ENCODE assay signal across 8 mouse cellular contexts in genomic region chr16:43235721-43236159, GRCm38 (mm10).
A peak's percentile ranks its signal among the peaks of the same experiment; 100 is the strongest.
DNase-seq lines count a peak whose midpoint lies in the region; ATAC-seq lines count a peak whose summit lies in the region.

No protein-coding gene starts in this region.

- H3K9ac ChIP-seq in heart, embryonic 16.5 days (ENCODE audit: low read length): no peak overlapping the region
- no peak overlapping the region for H3K9ac ChIP-seq in neural tube, embryonic 13.5 days
- no peak overlapping the region for H3K9ac ChIP-seq in stomach, embryonic 15.5 days

- H3K4me3 ChIP-seq in heart, embryonic 16.5 days (ENCODE audit: low read length): no peak overlapping the region
- H3K4me3 ChIP-seq in heart, embryonic 10.5 days: no peak overlapping the region
- no peak overlapping the region for H3K4me3 ChIP-seq in neural tube, embryonic 13.5 days
- H3K4me3 ChIP-seq in stomach, embryonic 15.5 days (replicated peaks): no peak overlapping the region; the same call in 1 of the 2 replicates

- no peaks in the 10 kb centered on the region for H3K9me3 ChIP-seq in heart, embryonic 16.5 days (replicated peaks; ENCODE audit: control insufficient read depth, low read length)
- H3K9me3 ChIP-seq in heart, embryonic 10.5 days: no peaks in the 10 kb centered on the region
- H3K9me3 ChIP-seq in neural tube, embryonic 13.5 days: no peaks in the 10 kb centered on the region
- no peaks in the 10 kb centered on the region for H3K9me3 ChIP-seq in stomach, embryonic 15.5 days

- peak overlapping the region; percentile 3; the same call in 1 of the 2 replicates for H3K4me2 ChIP-seq in heart, embryonic 16.5 days (ENCODE audit: low read depth, low read length)
- H3K4me2 ChIP-seq in neural tube, embryonic 13.5 days: no peak overlapping the region
- H3K4me2 ChIP-seq in stomach, embryonic 15.5 days: peak overlapping the region; percentile 32

- ATAC-seq in heart, embryonic 16.5 days (replicated peaks; ENCODE audit: extremely low read depth, insufficient read depth, low FRiP score): no peak
- no peak for ATAC-seq in neural tube, embryonic 13.5 days (ENCODE audit: low read depth)
- no peak for ATAC-seq in stomach, embryonic 15.5 days (ENCODE audit: insufficient read depth, low FRiP score, low read depth)

- 70% methylated on average over 8 of the region's 8 CpGs for WGBS in heart, embryonic 16.5 days
- WGBS in heart, embryonic 10.5 days: 80% methylated on average over 8 of the region's 8 CpGs
- 62% methylated on average over 8 of the region's 8 CpGs for WGBS in neural tube, embryonic 13.5 days
- 36% methylated on average over 8 of the region's 8 CpGs for WGBS in stomach, embryonic 15.5 days

- no peaks in the 10 kb centered on the region for H3K4me1 ChIP-seq in heart, embryonic 16.5 days (ENCODE audit: control insufficient read depth, insufficient read depth, low read length)
- no peaks in the 10 kb centered on the region for H3K4me1 ChIP-seq in heart, embryonic 10.5 days
- peaks cover 7% of the 10 kb centered on the region for H3K4me1 ChIP-seq in neural tube, embryonic 13.5 days (replicated peaks)
- H3K4me1 ChIP-seq in stomach, embryonic 15.5 days: no peaks in the 10 kb centered on the region

- DNase-seq in heart, embryonic 10.5 days (ENCODE audit: low spot score): no peak
- no peak for DNase-seq in neural tube, embryonic 10.5 days (ENCODE audit: extremely low spot score, low spot score)
- DNase-seq in kidney, postnatal 10 days: peak; percentile 24
- DNase-seq in retina, embryonic 14.5 days (ENCODE audit: low spot score): no peak
- no peak for DNase-seq in adrenal gland, adult 18-20 months (ENCODE audit: low spot score in 2 of 2)

- no peak overlapping the region for H3K27ac ChIP-seq in heart, embryonic 16.5 days (ENCODE audit: low read length)
- no peak overlapping the region for H3K27ac ChIP-seq in heart, embryonic 10.5 days
- H3K27ac ChIP-seq in neural tube, embryonic 13.5 days (replicated peaks): 0 out of 2 replicates have a peak overlapping the region, but pooled peaks have one; percentile 4
- H3K27ac ChIP-seq in stomach, embryonic 15.5 days: peak overlapping the region; percentile 23; the same call in 1 of the 2 replicates

- H3K36me3 ChIP-seq in heart, embryonic 16.5 days (ENCODE audit: control insufficient read depth, insufficient read depth): no peaks in the 10 kb centered on the region
- no peaks in the 10 kb centered on the region for H3K36me3 ChIP-seq in heart, embryonic 10.5 days
- H3K36me3 ChIP-seq in neural tube, embryonic 13.5 days: no peaks in the 10 kb centered on the region
- H3K36me3 ChIP-seq in stomach, embryonic 15.5 days: no peaks in the 10 kb centered on the region

- H3K27me3 ChIP-seq in heart, embryonic 16.5 days (ENCODE audit: control insufficient read depth, insufficient read depth, low read length): no peaks in the 10 kb centered on the region
- no peaks in the 10 kb centered on the region for H3K27me3 ChIP-seq in heart, embryonic 10.5 days (ENCODE audit: insufficient read depth, poor library complexity, severe bottlenecking)
- H3K27me3 ChIP-seq in neural tube, embryonic 13.5 days: no peaks in the 10 kb centered on the region
- H3K27me3 ChIP-seq in stomach, embryonic 15.5 days (replicated peaks): no peaks in the 10 kb centered on the region

Comparison
In these comparisons a context has a peak if more than half of its experiments do, and no peak if none do; other contexts are left out.
1. H3K27ac ChIP-seq: peak in neural tube, embryonic 13.5 days (single experiment) and stomach, embryonic 15.5 days (single experiment); none in heart, embryonic 16.5 days (single experiment) and heart, embryonic 10.5 days (single experiment).